Mouse (Mus musculus) bone marrow macrophage, adult 2 months (primary cell): Measurements from ENCODE around the gene Ccpg1.

Source experiments
- CTCF ChIP-seq: IDR thresholded peaks from 2 replicates; pipeline ENCODE4 v1.5.1; 2012; ENCODE audit warnings: low read depth, mild to moderate bottlenecking, low read length, moderate library complexity
- POLR2A ChIP-seq: IDR thresholded peaks from 2 replicates; pipeline ENCODE4 v1.6.1; 2012; ENCODE audit warnings: mild to moderate bottlenecking, low read depth, low read length, borderline replicate concordance

- TF ChIP-seq CTCF (no peak), POLR2A (no peak)
These were observed 10.9 kb downstream of the Ccpg1 start for GRCm38 (mm10) chr9:72996167-72996566.
